In the genomic region with DNA sequence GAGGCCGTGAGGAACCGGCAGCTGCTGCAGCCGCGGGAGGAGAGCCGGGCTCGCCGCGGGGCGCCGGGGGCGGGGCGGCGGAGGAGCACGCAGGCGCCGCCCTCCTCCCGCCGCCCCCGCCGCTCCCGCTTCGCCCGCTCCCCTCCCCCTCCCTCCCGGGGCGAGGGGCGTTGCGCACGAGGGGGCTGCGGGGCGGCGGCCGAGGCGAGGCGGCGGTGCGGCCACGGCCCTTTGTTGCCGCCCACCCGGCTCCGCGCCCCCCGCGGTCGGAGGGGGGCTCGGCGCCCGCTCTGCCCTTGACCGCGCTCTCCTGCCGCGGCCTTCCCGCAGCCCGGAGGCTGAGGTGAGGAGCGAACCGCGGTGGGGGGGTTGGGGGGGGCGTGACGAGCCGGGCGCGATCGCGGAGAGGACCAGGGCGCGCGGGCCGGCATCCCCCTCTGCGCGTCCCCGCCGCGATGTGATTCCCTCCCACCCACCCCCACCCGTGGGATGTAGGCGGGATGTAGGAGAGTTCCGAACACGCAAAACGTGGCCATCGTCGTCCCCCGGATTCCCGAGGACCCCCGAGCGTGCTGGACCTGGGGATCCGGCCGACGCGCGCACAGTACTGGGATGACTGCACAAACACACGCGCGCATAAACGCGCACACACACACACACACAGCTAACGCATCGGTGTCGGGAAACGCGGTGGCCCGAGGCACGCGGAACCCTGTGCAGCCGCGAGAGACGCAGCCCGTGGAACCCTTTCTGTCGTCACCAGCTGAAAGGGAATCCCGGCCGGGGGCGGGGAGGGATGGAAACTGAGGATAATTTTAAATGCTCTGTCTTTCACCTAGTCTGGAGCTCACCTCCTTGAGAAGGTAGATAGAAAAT, we compare ENCODE assay signal across 7 mouse cellular contexts. TPM values are rescaled to one million over a fixed set of nuclear protein-coding genes. Genes with fewer than 3 reads are reported as not detected.
A peak's percentile ranks its signal among the peaks of the same experiment; 100 is the strongest.
DNase-seq lines count a peak whose midpoint lies in the region; ATAC-seq and TF ChIP-seq lines count a peak whose summit lies in the region.

Enah (minus strand) TSS at position 65 of the 876 bp plus-strand sequence.

- DNase-seq in heart, adult 2 months = peak; percentile 79 to 82
- DNase-seq in kidney, adult 8-10 months = peak; percentile 32 to 46
- DNase-seq in midbrain, embryonic 14.5 days = peak; percentile 96

- peak within 1 kb of the TSS; percentile 98 for H3K9ac ChIP-seq in embryonic facial prominence, embryonic 12.5 days
- H3K9ac ChIP-seq in heart, adult 2 months (ENCODE audit: low read depth, low read length) = peak within 1 kb of the TSS; percentile 96
- peak within 1 kb of the TSS; percentile 96 for H3K9ac ChIP-seq in limb, embryonic 13.5 days
- peak within 1 kb of the TSS; percentile 97 for H3K9ac ChIP-seq in midbrain, embryonic 14.5 days (replicated peaks; ENCODE audit: low read length)
- H3K9ac ChIP-seq in stomach, embryonic 16.5 days (ENCODE audit: low read length) = peak within 1 kb of the TSS; percentile 97

- TF ChIP-seq CTCF in bone marrow macrophage, adult 2 months (IDR thresholded peaks at IDR 0.05; ENCODE audit: low read depth, low read length) = no peak
- TF ChIP-seq CTCF in heart, adult 2 months (IDR thresholded peaks at IDR 0.05) = no peak

- peak within 1 kb of the TSS; percentile 54 for H3K4me3 ChIP-seq in bone marrow macrophage, adult 2 months (ENCODE audit: insufficient read depth, low read length)
- peak within 1 kb of the TSS; percentile 88 for H3K4me3 ChIP-seq in embryonic facial prominence, embryonic 12.5 days
- peak within 1 kb of the TSS; percentile 93 for H3K4me3 ChIP-seq in heart, adult 2 months
- H3K4me3 ChIP-seq in limb, embryonic 13.5 days = peak within 1 kb of the TSS; percentile 87
- peak within 1 kb of the TSS; percentile 88 for H3K4me3 ChIP-seq in midbrain, embryonic 14.5 days (replicated peaks; ENCODE audit: low read depth, low read length)
- H3K4me3 ChIP-seq in stomach, embryonic 16.5 days (replicated peaks; ENCODE audit: low read length) = peak within 1 kb of the TSS; percentile 92

- no peak within 1 kb of the TSS for H3K27ac ChIP-seq in bone marrow macrophage, adult 2 months (ENCODE audit: insufficient read depth, low read depth, low read length)
- peak within 1 kb of the TSS; percentile 98 for H3K27ac ChIP-seq in embryonic facial prominence, embryonic 12.5 days
- H3K27ac ChIP-seq in heart, adult 2 months = peak within 1 kb of the TSS; percentile 78
- peak within 1 kb of the TSS; percentile 98 for H3K27ac ChIP-seq in limb, embryonic 13.5 days
- H3K27ac ChIP-seq in midbrain, embryonic 14.5 days (replicated peaks; ENCODE audit: low read depth, low read length) = peak within 1 kb of the TSS; percentile 99
- peak within 1 kb of the TSS; percentile 89 for H3K27ac ChIP-seq in stomach, embryonic 16.5 days (ENCODE audit: low read length)

- H3K4me2 ChIP-seq in embryonic facial prominence, embryonic 12.5 days (replicated peaks) = peak within 1 kb of the TSS; percentile 68
- peak within 1 kb of the TSS; percentile 78 for H3K4me2 ChIP-seq in limb, embryonic 13.5 days (replicated peaks)
- peak within 1 kb of the TSS; percentile 71 for H3K4me2 ChIP-seq in midbrain, embryonic 14.5 days (ENCODE audit: low read length)
- H3K4me2 ChIP-seq in stomach, embryonic 16.5 days (ENCODE audit: low read depth, low read length) = peak within 1 kb of the TSS; percentile 84

- no peaks in the 10 kb centered on the region for H3K9me3 ChIP-seq in embryonic facial prominence, embryonic 12.5 days
- H3K9me3 ChIP-seq in limb, embryonic 13.5 days = no peaks in the 10 kb centered on the region
- no peaks in the 10 kb centered on the region for H3K9me3 ChIP-seq in midbrain, embryonic 14.5 days (ENCODE audit: control insufficient read depth, low read length)
- no peaks in the 10 kb centered on the region for H3K9me3 ChIP-seq in stomach, embryonic 16.5 days (replicated peaks; ENCODE audit: control insufficient read depth, low read length)

- no peaks in the 10 kb centered on the region for H3K4me1 ChIP-seq in bone marrow macrophage, adult 2 months (ENCODE audit: control insufficient read depth, insufficient read depth, low read length)
- H3K4me1 ChIP-seq in embryonic facial prominence, embryonic 12.5 days = peaks cover 8% of the 10 kb centered on the region; the same call in 1 of the 2 replicates
- peaks cover 3% of the 10 kb centered on the region for H3K4me1 ChIP-seq in heart, adult 2 months (ENCODE audit: control insufficient read depth, insufficient read depth, low read length)
- H3K4me1 ChIP-seq in limb, embryonic 13.5 days = peaks cover 16% of the 10 kb centered on the region
- peaks cover 22% of the 10 kb centered on the region for H3K4me1 ChIP-seq in midbrain, embryonic 14.5 days (ENCODE audit: control insufficient read depth, insufficient read depth, low read length)
- peaks cover 14% of the 10 kb centered on the region for H3K4me1 ChIP-seq in stomach, embryonic 16.5 days (ENCODE audit: control insufficient read depth, insufficient read depth, low read length)

- peak; percentile 79 for ATAC-seq in embryonic facial prominence, embryonic 12.5 days (ENCODE audit: insufficient number of reproducible peaks, insufficient read depth, low FRiP score, low TSS enrichment)
- ATAC-seq in limb, embryonic 13.5 days (ENCODE audit: low FRiP score, low read depth) = peak; percentile 74
- peak; percentile 82 for ATAC-seq in midbrain, embryonic 14.5 days (ENCODE audit: low FRiP score, low TSS enrichment)
- peak; percentile 81 for ATAC-seq in stomach, embryonic 16.5 days (ENCODE audit: insufficient read depth, low FRiP score)

- under 1% methylated on average over 44 of the region's 109 CpGs for WGBS in embryonic facial prominence, embryonic 12.5 days
- 2% methylated on average over 54 of the region's 109 CpGs for WGBS in heart, adult 2 months
- WGBS in limb, embryonic 13.5 days = under 1% methylated on average over 53 of the region's 109 CpGs
- under 1% methylated on average over 64 of the region's 109 CpGs for whole genome bisulfite sequencing in midbrain, embryonic 14.5 days
- WGBS in stomach, embryonic 16.5 days = under 1% methylated on average over 93 of the region's 109 CpGs

- no peak for TF ChIP-seq POLR2A in bone marrow macrophage, adult 2 months (IDR thresholded peaks at IDR 0.05; ENCODE audit: borderline replicate concordance, low read depth, low read length)
- no peak for TF ChIP-seq POLR2A in heart, adult 2 months (IDR thresholded peaks at IDR 0.05; ENCODE audit: insufficient read depth, low read depth, low read length)

- H3K36me3 ChIP-seq in embryonic facial prominence, embryonic 12.5 days = no peaks in the 10 kb centered on the region
- H3K36me3 ChIP-seq in heart, adult 2 months (ENCODE audit: control insufficient read depth, insufficient read depth, low read length) = peaks cover 5% of the 10 kb centered on the region
- peaks cover 5% of the 10 kb centered on the region for H3K36me3 ChIP-seq in limb, embryonic 13.5 days
- H3K36me3 ChIP-seq in midbrain, embryonic 14.5 days (ENCODE audit: control insufficient read depth, insufficient read depth, low read length) = no peaks in the 10 kb centered on the region
- no peaks in the 10 kb centered on the region for H3K36me3 ChIP-seq in stomach, embryonic 16.5 days (ENCODE audit: control insufficient read depth, insufficient read depth, low read length)

- peaks cover 4% of the 10 kb centered on the region for H3K79me2 ChIP-seq in heart, adult 2 months (replicated peaks; ENCODE audit: control insufficient read depth, insufficient read depth, low read length)

- no peaks in the 10 kb centered on the region for H3K27me3 ChIP-seq in embryonic facial prominence, embryonic 12.5 days
- H3K27me3 ChIP-seq in heart, adult 2 months (ENCODE audit: control insufficient read depth, insufficient read depth, low read length) = no peaks in the 10 kb centered on the region; the same call in 1 of the 2 replicates
- H3K27me3 ChIP-seq in limb, embryonic 13.5 days = no peaks in the 10 kb centered on the region
- no peaks in the 10 kb centered on the region for H3K27me3 ChIP-seq in midbrain, embryonic 14.5 days (ENCODE audit: control insufficient read depth, insufficient read depth, low read length)
- H3K27me3 ChIP-seq in stomach, embryonic 16.5 days (ENCODE audit: control insufficient read depth, insufficient read depth, low read length) = no peaks in the 10 kb centered on the region

- intact Hi-C loops in heart, adult 2 months (cut with DNase I) = loop anchor here (5.0 to 10.0 kb wide), 3 partner anchors 43 to 95 kb away; no protein-coding TSS in a partner anchor

- no peak for TF ChIP-seq EP300 in heart, adult 2 months (IDR thresholded peaks at IDR 0.05; ENCODE audit: insufficient read depth, low read depth, low read length)

RNA-seq across cellular contexts. Expression of gene Enah, which starts in this region (rescaled TPM):
- polyA plus RNA-seq in bone marrow macrophage, adult 2 months (2012; ENCODE audit: insufficient read depth, insufficient read length, missing spikeins) = 3.5 and 4.0 TPM in 2 replicates
- polyA plus RNA-seq in embryonic facial prominence, embryonic 12.5 days (2016; fragmentation: Nextera tagmentation; extraction: Ambion mirVana) = 36.5 and 36.8 TPM in 2 replicates
- 100 to 1,000 TPM; 101 to 124 TPM for total RNA-seq in heart, adult 2 months (2021)
- 28.3 and 39.7 TPM in 2 replicates for polyA plus RNA-seq in heart, adult 2 months (2012; rRNA removed)
- 27.1 and 31.9 TPM in 2 replicates for polyA plus RNA-seq in limb, embryonic 13.5 days (2015; fragmentation: Nextera tagmentation; extraction: Ambion mirVana)
- 42.9 TPM in 2 replicates for polyA plus RNA-seq in midbrain, embryonic 14.5 days (2014; fragmentation: Nextera tagmentation; extraction: Ambion mirVana)
- polyA plus RNA-seq in stomach, embryonic 16.5 days (2015; fragmentation: Nextera tagmentation; extraction: Ambion mirVana) = 12.8 and 13.1 TPM in 2 replicates

Comparison
In these comparisons a context has a peak if more than half of its experiments do, and no peak if none do; other contexts are left out.
1. DNase-seq: peak in every context shown above with its lines; median percentile 96 in midbrain, embryonic 14.5 days; 80 in heart, adult 2 months; 39 in kidney, adult 8-10 months.